Comparison of ENCODE assay signal across 17 mouse cellular contexts in the genomic region with DNA sequence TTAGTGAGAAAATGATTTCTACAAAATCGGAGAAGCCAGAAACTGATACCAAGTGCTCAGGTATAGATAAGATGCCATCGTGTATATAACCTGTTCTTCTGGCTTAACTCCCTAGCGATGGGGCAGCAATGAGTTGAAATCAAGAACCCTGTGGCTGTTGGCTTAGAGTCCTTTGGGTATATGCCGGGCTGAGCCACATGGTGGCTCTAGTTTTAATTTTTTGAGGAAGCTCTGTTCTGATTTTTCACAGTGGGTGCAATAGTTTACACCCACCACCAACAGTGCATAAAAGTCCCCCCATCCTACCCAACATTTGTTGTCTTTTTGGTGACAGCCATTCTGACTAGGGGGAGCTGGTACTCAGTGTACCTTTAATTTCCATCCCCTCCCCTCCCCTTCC.
DNase-seq lines count a peak whose midpoint lies in the region; ATAC-seq and TF ChIP-seq lines count a peak whose summit lies in the region.
"Had no signal": no experiment of that assay in that cellular context is flagged by ENCODE, and none has a peak within 500 bp of the region (broad histone marks: within the 10 kb centered on the region; RNA-seq: fewer than 3 reads in every experiment).

No protein-coding gene starts in this region.

- H3K4me3 ChIP-seq in heart, adult 2 months: no peak overlapping the region
- no peak overlapping the region for H3K4me3 ChIP-seq in left cerebral cortex, adult 2 months
- no peak overlapping the region for H3K4me3 ChIP-seq in MEL (ENCODE audit: control insufficient read depth in 1 of 2, insufficient read depth in 1 of 2, low read depth in 2 of 2, low read length in 2 of 2)
- H3K4me3 ChIP-seq: embryonic facial prominence, embryonic 15.5 days; heart, embryonic 12.5 days; hindbrain, embryonic 15.5 days; liver, embryonic 15.5 days had no signal

- no peak for TF ChIP-seq EP300 in heart, adult 2 months (IDR thresholded peaks at IDR 0.05; ENCODE audit: insufficient read depth, low read depth, low read length)
- no peak for TF ChIP-seq EP300 in MEL (IDR thresholded peaks at IDR 0.05; ENCODE audit: low read depth in 1 of 2, low read length in 2 of 2)

- ATAC-seq in activated CD4-positive, CD25-positive, alpha-beta regulatory T cell, adult 4 months: no peak

- H3K36me3 ChIP-seq in heart, adult 2 months (ENCODE audit: control insufficient read depth, insufficient read depth, low read length): no peaks in the 10 kb centered on the region
- H3K36me3 ChIP-seq in MEL (ENCODE audit: control insufficient read depth in 1 of 2, insufficient read depth in 2 of 2, low read length in 2 of 2): no peaks in the 10 kb centered on the region
- H3K36me3 ChIP-seq: embryonic facial prominence, embryonic 15.5 days; heart, embryonic 12.5 days; hindbrain, embryonic 15.5 days; liver, embryonic 15.5 days had no signal

- 66% methylated on average over 4 of the region's 4 CpGs for WGBS in heart, adult 2 months

- no peak for DNase-seq in heart, adult 2 months
- DNase-seq in heart, adult 9 months (ENCODE audit: low spot score in 2 of 2): no peak
- no peak for DNase-seq in left cerebral cortex, adult 2 months (ENCODE audit: extremely low spot score in 1 of 2, low spot score in 2 of 2)
- no peak for DNase-seq in left cerebral cortex, postnatal 4 days
- DNase-seq in A20 (ENCODE audit: low read depth, low spot score) (peak; percentile 4), MEL (ENCODE audit: low read depth, low spot score) (no peak)
- DNase-seq: adrenal gland, adult 2 months; cerebellum, adult 11-12 months; gastrocnemius, postnatal 14 days; kidney, adult 18-20 months; lung, postnatal 36 days; thymus, adult 18-20 months had no signal

- peak; percentile 38 for TF ChIP-seq CTCF in heart, adult 2 months (IDR thresholded peaks at IDR 0.05)
- peak; percentile 44 for TF ChIP-seq CTCF in left cerebral cortex, adult 2 months (IDR thresholded peaks at IDR 0.05)
- TF ChIP-seq CTCF in MEL (IDR thresholded peaks at IDR 0.05 in 2 of 3, conservative IDR thresholded peaks at IDR 0.05 in 1 of 3; ENCODE audit: control insufficient read depth in 1 of 3, insufficient read depth in 1 of 3, low read depth in 2 of 3, low read length in 3 of 3, poor library complexity in 1 of 3, severe bottlenecking in 1 of 3): no peak

- H3K27me3 ChIP-seq in heart, adult 2 months (ENCODE audit: control insufficient read depth, insufficient read depth, low read length): no peaks in the 10 kb centered on the region
- peaks cover 0 to 2% of the 10 kb centered on the region in 2 experiments; a peak in 1 of 4 replicates for H3K27me3 ChIP-seq in MEL (ENCODE audit: control insufficient read depth in 1 of 2, insufficient read depth in 2 of 2, low read length in 2 of 2)
- H3K27me3 ChIP-seq: hindbrain, embryonic 15.5 days; liver, embryonic 15.5 days had no signal

- intact Hi-C loops in heart, adult 2 months (cut with DNase I): no loop called here
- intact Hi-C loops in left cerebral cortex, adult 2 months (cut with DNase I): loop anchor here (5.0 kb wide), 2 partner anchors 95 to 170 kb away; no protein-coding TSS in a partner anchor
- intact Hi-C loops in left cerebral cortex, postnatal 4 days (cut with DNase I): no loop called here

- H3K4me1 ChIP-seq in heart, adult 2 months (ENCODE audit: control insufficient read depth, insufficient read depth, low read length): no peaks in the 10 kb centered on the region
- no peaks in the 10 kb centered on the region for H3K4me1 ChIP-seq in MEL (ENCODE audit: control insufficient read depth in 1 of 2, insufficient read depth in 2 of 2, low read length in 2 of 2)
- H3K4me1 ChIP-seq: heart, embryonic 12.5 days; liver, embryonic 15.5 days had no signal

- H3K79me2 ChIP-seq in heart, adult 2 months (replicated peaks; ENCODE audit: control insufficient read depth, insufficient read depth, low read length): no peaks in the 10 kb centered on the region
- no peaks in the 10 kb centered on the region for H3K79me2 ChIP-seq in MEL (ENCODE audit: control insufficient read depth, insufficient read depth, low read length, poor library complexity)

- no peak overlapping the region for H3K27ac ChIP-seq in heart, adult 2 months
- no peak overlapping the region for H3K27ac ChIP-seq in left cerebral cortex, adult 2 months
- no peak overlapping the region for H3K27ac ChIP-seq in MEL (ENCODE audit: control insufficient read depth, low read depth, low read length)
- H3K27ac ChIP-seq: embryonic facial prominence, embryonic 15.5 days; hindbrain, embryonic 15.5 days; liver, embryonic 15.5 days had no signal

- no peak overlapping the region for H3K9ac ChIP-seq in heart, adult 2 months (ENCODE audit: low read depth, low read length)
- H3K9ac ChIP-seq in MEL (ENCODE audit: control insufficient read depth, low read depth, low read length, poor library complexity, severe bottlenecking): no peak overlapping the region
- H3K9ac ChIP-seq: embryonic facial prominence, embryonic 15.5 days; heart, embryonic 12.5 days; hindbrain, embryonic 15.5 days; liver, embryonic 15.5 days had no signal

- no peaks in the 10 kb centered on the region for H3K9me3 ChIP-seq in MEL (replicated peaks; ENCODE audit: insufficient read depth, low read length)
- H3K9me3 ChIP-seq: embryonic facial prominence, embryonic 15.5 days; heart, embryonic 12.5 days; hindbrain, embryonic 15.5 days; liver, embryonic 15.5 days had no signal

- TF ChIP-seq POLR2A in heart, adult 2 months (IDR thresholded peaks at IDR 0.05; ENCODE audit: insufficient read depth, low read depth, low read length): no peak
- no peak for TF ChIP-seq POLR2A in MEL (IDR thresholded peaks at IDR 0.05; ENCODE audit: control insufficient read depth in 1 of 2, insufficient read depth in 1 of 2, low read depth in 1 of 2, low read length in 2 of 2, poor library complexity in 1 of 2)

- TF ChIP-seq RAD21 in MEL (IDR thresholded peaks at IDR 0.05; ENCODE audit: low read depth, low read length): no peak

TF ChIP-seq in MEL, 35 proteins besides CTCF, POLR2A, EP300 and RAD21:
- TF ChIP-seq SMC3 (IDR thresholded peaks at IDR 0.05; ENCODE audit: low read depth, low read length) (peak; percentile 31; the same call in 1 of the 2 replicates), MXI1 (IDR thresholded peaks at IDR 0.05; ENCODE audit: low read depth, low read length) (no peak), KAT2A (conservative IDR thresholded peaks at IDR 0.05; ENCODE audit: low read depth, low read length) (no peak)

Comparison
In these comparisons a context has a peak if more than half of its experiments do, and no peak if none do; other contexts are left out.
1. CTCF ChIP-seq: peak in heart, adult 2 months (single experiment) and left cerebral cortex, adult 2 months (single experiment); none in MEL (0 of 3).